Mouse (Mus musculus) spleen, adult 2 months (tissue): ENCODE results near the gene Ugt3a2.

ENCODE experiments used
- CTCF ChIP-seq: fragments of 200-500 bp; IDR thresholded peaks from 2 replicates; pipeline ENCODE4 v1.5.1; 2011; ENCODE audit warnings: mild to moderate bottlenecking, inconsistent platforms; ENCODE audit not compliant: insufficient read depth, insufficient read length, insufficient replicate concordance; ENCODE audit errors: extremely low read depth
- POLR2A ChIP-seq: fragments of 200-500 bp; IDR thresholded peaks from 2 replicates; pipeline ENCODE4 v1.6.1; 2011; ENCODE audit warnings: low read depth, low read length, inconsistent platforms

DNA sequence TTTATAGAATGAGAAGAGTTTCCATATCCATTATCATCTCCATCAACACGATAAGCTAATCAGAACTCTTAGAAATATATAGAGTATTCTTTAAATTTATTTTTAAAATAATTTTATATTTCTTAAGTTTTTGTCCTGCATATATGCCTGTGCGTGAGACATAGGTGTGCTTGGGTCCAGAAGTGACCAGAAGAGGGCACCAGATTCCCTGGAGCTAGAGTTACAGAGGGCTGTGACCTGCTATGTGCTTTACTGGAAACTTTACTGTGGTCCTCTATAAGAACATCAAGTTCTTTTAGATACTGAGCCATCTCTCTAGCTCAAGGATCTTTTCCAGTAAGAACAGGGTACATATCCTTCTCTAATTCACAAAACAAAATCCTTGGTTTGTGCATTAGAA lies 27.5 kb downstream of the Ugt3a2 start:
- no peak for TF ChIP-seq POLR2A
- no peak for TF ChIP-seq CTCF
